Mouse (Mus musculus): ENCODE data around the gene Map7.

- TF ChIP-seq CTCF (conservative IDR thresholded peaks at IDR 0.05; ENCODE audit: insufficient read depth, insufficient read length, low read depth, low read length) (0 out of 2 replicates have a peak, but pooled peaks have one; percentile 28), POLR2A (IDR thresholded peaks at IDR 0.05; ENCODE audit: low read depth, low read length) (no peak)
Measured at GRCm38 (mm10) chr10:20186800-20187273, 38.6 kb downstream of the Map7 start.
